Mouse (Mus musculus): ENCODE measurements around the gene Gm3435. TPM values are rescaled to one million over a fixed set of nuclear protein-coding genes. Genes with fewer than 3 reads are reported as not detected.

The Gm3435 gene
- polyA plus RNA-seq, 1 experiment from 2014 or later: 10.3 TPM

- no peak overlapping the region for H3K4me2 ChIP-seq (ENCODE audit: low read length)
- 90% methylated on average over 4 of the region's 4 CpGs for WGBS
- H3K9ac ChIP-seq (ENCODE audit: low read depth, low read length): no peak overlapping the region
- no peak overlapping the region for H3K4me3 ChIP-seq (replicated peaks; ENCODE audit: low read depth, low read length)
- H3K27me3 ChIP-seq (ENCODE audit: insufficient read depth, low read length): no peaks in the 10 kb centered on the region
- H3K9me3 ChIP-seq (replicated peaks; ENCODE audit: low read length): no peaks in the 10 kb centered on the region
- no peak for ATAC-seq (replicated peaks; ENCODE audit: low FRiP score, low read depth)
- no peak overlapping the region for H3K27ac ChIP-seq
- no peak for DNase-seq (ENCODE audit: low spot score)
- no peaks in the 10 kb centered on the region for H3K4me1 ChIP-seq (replicated peaks; ENCODE audit: insufficient read depth, low read length)
- H3K36me3 ChIP-seq (ENCODE audit: insufficient read depth, low read length): peaks cover 14% of the 10 kb centered on the region
- TF ChIP-seq CTCF (IDR thresholded peaks at IDR 0.05; ENCODE audit: low read depth): no peak
These were observed 45.9 kb downstream of the Gm3435 start for GRCm38 (mm10) chr17:15055925-15056324.

GRCm38 (mm10) chr17:15058161-15058591 is 48.2 kb downstream of the Gm3435 start:
- ATAC-seq (replicated peaks; ENCODE audit: low FRiP score, low read depth): no peak

GRCm38 (mm10) chr17:15059646-15060045 is 49.7 kb downstream of the Gm3435 start:
- TF ChIP-seq CTCF (IDR thresholded peaks at IDR 0.05; ENCODE audit: low read depth): no peak
- no peak overlapping the region for H3K27ac ChIP-seq
- no peaks in the 10 kb centered on the region for H3K9me3 ChIP-seq (replicated peaks; ENCODE audit: low read length)
- no peaks in the 10 kb centered on the region for H3K4me1 ChIP-seq (replicated peaks; ENCODE audit: insufficient read depth, low read length)
- WGBS: 91% methylated on average over 14 of the region's 14 CpGs
- H3K4me2 ChIP-seq (ENCODE audit: low read length): no peak overlapping the region
- H3K36me3 ChIP-seq (ENCODE audit: insufficient read depth, low read length): peaks cover 21% of the 10 kb centered on the region
- H3K27me3 ChIP-seq (ENCODE audit: insufficient read depth, low read length): no peaks in the 10 kb centered on the region
- H3K4me3 ChIP-seq (replicated peaks; ENCODE audit: low read depth, low read length): no peak overlapping the region
- no peak overlapping the region for H3K9ac ChIP-seq (ENCODE audit: low read depth, low read length)
- DNase-seq (ENCODE audit: low spot score) (no peak), ATAC-seq (replicated peaks; ENCODE audit: low FRiP score, low read depth) (no peak)

More at GRCm38 (mm10) chr17:15058161-15058591, 48.2 kb downstream of the Gm3435 start:
- Histone ChIP-seq H3K27me3 (ENCODE audit: insufficient read depth, low read length) (no peaks in the 10 kb centered on the region), H3K27ac (no peak overlapping the region), H3K4me3 (replicated peaks; ENCODE audit: low read depth, low read length) (no peak overlapping the region), H3K9ac (ENCODE audit: low read depth, low read length) (no peak overlapping the region), H3K4me2 (ENCODE audit: low read length) (no peak overlapping the region), H3K4me1 (replicated peaks; ENCODE audit: insufficient read depth, low read length) (no peaks in the 10 kb centered on the region), H3K9me3 (replicated peaks; ENCODE audit: low read length) (no peaks in the 10 kb centered on the region), H3K36me3 (ENCODE audit: insufficient read depth, low read length) (peaks cover 21% of the 10 kb centered on the region)
- no peak for DNase-seq (ENCODE audit: low spot score)
- 84% methylated on average over 5 of the region's 5 CpGs for WGBS
- TF ChIP-seq CTCF (IDR thresholded peaks at IDR 0.05; ENCODE audit: low read depth): no peak

DNA sequence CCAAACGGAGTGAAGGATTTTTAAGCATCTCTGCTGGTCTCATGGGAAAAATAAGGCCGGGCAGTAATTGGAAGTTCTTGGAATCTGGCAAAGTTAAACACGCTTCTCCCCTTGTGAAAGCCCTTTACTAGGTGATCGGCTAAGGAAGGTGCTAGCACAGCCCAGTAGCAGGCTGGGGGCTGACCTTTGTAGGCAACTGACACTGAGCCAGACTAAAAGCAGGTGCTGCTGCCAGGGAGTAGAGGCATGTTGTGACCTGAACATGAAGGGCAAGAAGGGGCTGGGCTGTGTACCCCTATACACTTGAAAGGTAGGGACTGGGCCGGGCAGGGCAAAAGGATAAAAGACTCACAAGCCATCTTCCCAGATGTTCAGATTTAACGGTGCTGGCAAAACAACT is 50.4 kb downstream of the Gm3435 start:
- Histone ChIP-seq H3K9me3 (replicated peaks; ENCODE audit: low read length) (no peaks in the 10 kb centered on the region), H3K4me1 (replicated peaks; ENCODE audit: insufficient read depth, low read length) (no peaks in the 10 kb centered on the region), H3K9ac (ENCODE audit: low read depth, low read length) (no peak overlapping the region), H3K4me2 (ENCODE audit: low read length) (no peak overlapping the region), H3K4me3 (replicated peaks; ENCODE audit: low read depth, low read length) (no peak overlapping the region), H3K36me3 (ENCODE audit: insufficient read depth, low read length) (peaks cover 21% of the 10 kb centered on the region), H3K27me3 (ENCODE audit: insufficient read depth, low read length) (no peaks in the 10 kb centered on the region), H3K27ac (no peak overlapping the region)
- DNase-seq (ENCODE audit: low spot score) (no peak), ATAC-seq (replicated peaks; ENCODE audit: low FRiP score, low read depth) (no peak)
- 95% methylated on average over 6 of the region's 6 CpGs for WGBS
- TF ChIP-seq CTCF (IDR thresholded peaks at IDR 0.05; ENCODE audit: low read depth): no peak

DNA sequence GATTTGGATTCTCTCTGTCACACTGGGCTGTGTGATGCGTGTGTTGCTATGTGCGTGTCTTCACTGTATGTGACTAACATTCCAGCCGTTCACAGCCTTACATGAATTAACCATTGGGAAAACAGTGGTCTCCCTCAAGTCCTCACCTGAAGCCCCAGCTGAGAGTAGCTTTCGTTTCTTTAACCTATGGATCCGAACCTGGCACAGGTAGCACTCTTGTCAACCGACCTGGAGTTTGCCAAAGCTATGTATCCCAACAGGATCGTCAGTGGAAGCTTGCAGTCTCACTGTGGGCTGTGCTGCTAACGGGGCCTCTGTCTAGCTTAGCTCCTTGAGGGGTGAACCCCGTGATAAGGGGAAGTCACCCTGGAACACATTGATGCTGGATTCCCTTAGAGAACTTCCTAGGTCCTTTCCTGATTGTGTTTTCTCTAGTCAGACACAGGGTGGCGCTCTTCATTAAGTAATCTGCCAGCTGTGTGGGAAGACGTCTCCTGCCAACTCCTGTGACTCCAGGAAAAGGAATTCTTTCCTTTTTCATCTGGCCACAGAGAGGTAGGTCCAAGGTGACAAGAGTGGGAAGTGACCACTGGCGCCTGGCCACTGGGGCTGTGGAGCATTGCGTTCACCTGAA is 55.5 kb downstream of the Gm3435 start:
- Histone ChIP-seq H3K9me3 (replicated peaks; ENCODE audit: low read length) (no peaks in the 10 kb centered on the region), H3K27ac (no peak overlapping the region), H3K4me3 (replicated peaks; ENCODE audit: low read depth, low read length) (no peak overlapping the region), H3K4me2 (ENCODE audit: low read length) (peak overlapping the region; percentile 25), H3K27me3 (ENCODE audit: insufficient read depth, low read length) (no peaks in the 10 kb centered on the region), H3K4me1 (replicated peaks; ENCODE audit: insufficient read depth, low read length) (no peaks in the 10 kb centered on the region), H3K9ac (ENCODE audit: low read depth, low read length) (no peak overlapping the region), H3K36me3 (ENCODE audit: insufficient read depth, low read length) (peaks cover 11% of the 10 kb centered on the region; the same call in 1 of the 2 replicates)
- TF ChIP-seq CTCF (IDR thresholded peaks at IDR 0.05; ENCODE audit: low read depth): peak; percentile 87
- peak; percentile 93 for DNase-seq (ENCODE audit: low spot score)
- peak; percentile 72 for ATAC-seq (replicated peaks; ENCODE audit: low FRiP score, low read depth)
- 43% methylated on average over 13 of the region's 13 CpGs for WGBS

DNA sequence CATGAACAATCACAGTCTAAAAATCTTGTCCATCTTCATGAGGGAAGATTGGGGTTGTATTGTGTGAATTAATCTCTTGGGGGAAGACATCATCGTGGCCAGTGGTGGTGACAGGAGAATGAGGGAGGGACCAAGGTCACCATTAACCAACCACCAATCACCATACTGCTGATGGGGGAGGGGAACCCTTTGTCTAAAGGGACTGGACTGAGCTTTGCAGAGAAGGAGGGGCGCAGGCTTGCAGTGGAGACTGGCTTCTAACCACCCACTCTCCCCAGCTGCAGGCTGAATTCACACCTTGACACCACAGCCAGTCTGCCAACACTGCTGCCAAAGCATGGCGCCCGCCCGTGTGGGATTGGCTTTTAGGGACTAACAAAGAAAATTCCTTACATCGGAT is 56.1 kb downstream of the Gm3435 start:
- H3K9ac ChIP-seq (ENCODE audit: low read depth, low read length): no peak overlapping the region
- H3K4me2 ChIP-seq (ENCODE audit: low read length): peak overlapping the region; percentile 25
- TF ChIP-seq CTCF (IDR thresholded peaks at IDR 0.05; ENCODE audit: low read depth): no peak
- peaks cover 6% of the 10 kb centered on the region; the same call in 1 of the 2 replicates for H3K36me3 ChIP-seq (ENCODE audit: insufficient read depth, low read length)
- ATAC-seq (replicated peaks; ENCODE audit: low FRiP score, low read depth): peak; percentile 42
- no peaks in the 10 kb centered on the region for H3K27me3 ChIP-seq (ENCODE audit: insufficient read depth, low read length)
- no peaks in the 10 kb centered on the region for H3K9me3 ChIP-seq (replicated peaks; ENCODE audit: low read length)
- peak; percentile 42 for DNase-seq (ENCODE audit: low spot score)
- H3K27ac ChIP-seq: no peak overlapping the region
- H3K4me1 ChIP-seq (replicated peaks; ENCODE audit: insufficient read depth, low read length): no peaks in the 10 kb centered on the region
- WGBS: 32% methylated on average over 6 of the region's 6 CpGs
- no peak overlapping the region for H3K4me3 ChIP-seq (replicated peaks; ENCODE audit: low read depth, low read length)

All from kidney, postnatal 0 days (tissue).